Mouse (Mus musculus) lung, adult 18-20 months (tissue): ENCODE data around the gene Olfr1441.
A peak's percentile ranks its signal among the peaks of the same experiment; 100 is the strongest.

Source experiments
- DNase-seq, 2 experiments: peaks; one replicate each; pipeline ENCODE4 v3.0.0; 2022; ENCODE audit warnings: mixed read lengths in 2 of 2

The Olfr1441 gene

DNA sequence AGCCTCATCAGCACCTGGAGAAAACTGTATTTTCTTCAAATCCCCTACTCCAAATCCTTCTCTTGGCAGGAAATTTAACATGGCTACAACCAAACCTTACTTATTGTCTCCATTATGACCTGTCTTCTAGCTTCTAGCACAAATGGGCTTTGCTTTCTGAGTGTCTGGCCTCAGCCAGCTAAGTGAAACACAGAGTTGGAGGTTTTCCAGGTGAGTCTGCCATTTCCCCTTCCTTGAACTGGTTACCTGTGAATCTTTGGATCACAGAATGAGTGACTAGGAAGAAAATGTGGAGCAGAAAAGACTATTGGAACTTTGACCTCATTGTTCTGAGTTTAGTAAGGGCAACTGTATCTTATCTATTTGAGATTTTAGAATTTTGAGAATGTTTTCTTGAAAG lies at the start of gene Olfr1441:
TSS of gene Olfr1441 (plus strand) at position 73 of the 400 bp plus-strand sequence.
- no peak for DNase-seq

DNA sequence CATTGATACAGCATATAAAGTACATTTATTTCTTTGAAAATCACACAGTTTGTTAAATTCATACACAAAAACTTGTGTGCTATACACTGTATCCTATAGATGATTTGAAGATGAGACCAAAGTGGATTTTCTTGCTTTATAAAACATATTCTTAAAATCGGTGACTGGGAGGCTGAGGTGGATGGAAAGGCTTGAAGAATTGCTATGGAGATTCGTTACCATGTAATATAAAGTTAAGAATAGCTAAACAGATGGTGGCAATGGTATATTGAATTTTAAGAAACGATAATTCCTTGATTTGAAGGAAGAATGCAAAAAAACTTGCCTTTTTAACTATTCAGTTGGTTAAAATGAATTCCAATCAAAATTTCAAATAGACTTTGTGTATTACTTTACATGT lies 44.2 kb upstream of the Olfr1441 start:
- DNase-seq, result no peak

DNA sequence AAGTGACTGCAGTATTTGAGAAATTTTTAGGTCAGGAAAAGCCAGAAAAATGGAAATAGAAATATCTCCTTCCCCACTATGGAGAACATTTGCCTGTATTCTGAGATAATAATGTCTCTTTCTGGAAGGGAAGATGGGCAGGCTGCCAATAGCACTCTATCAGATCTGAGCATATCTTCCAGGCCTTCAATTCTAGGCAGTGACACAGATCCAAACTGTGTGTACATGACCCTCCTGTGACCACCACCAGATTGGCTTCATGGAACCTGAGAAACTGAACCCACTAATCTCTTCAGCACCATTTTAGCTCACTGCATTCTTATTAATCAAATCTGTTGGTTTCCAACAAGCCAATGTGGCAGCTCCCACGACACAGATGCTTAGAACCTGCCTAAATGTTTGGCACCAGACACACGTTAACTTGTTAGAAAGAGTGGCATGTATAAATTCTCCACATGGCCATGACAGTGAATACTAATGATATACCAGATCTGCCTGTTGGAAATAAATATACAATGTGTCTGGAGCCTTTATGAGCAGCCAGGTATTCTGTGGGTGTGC lies 42.7 kb upstream of the Olfr1441 start:
- DNase-seq, result no peak

DNA sequence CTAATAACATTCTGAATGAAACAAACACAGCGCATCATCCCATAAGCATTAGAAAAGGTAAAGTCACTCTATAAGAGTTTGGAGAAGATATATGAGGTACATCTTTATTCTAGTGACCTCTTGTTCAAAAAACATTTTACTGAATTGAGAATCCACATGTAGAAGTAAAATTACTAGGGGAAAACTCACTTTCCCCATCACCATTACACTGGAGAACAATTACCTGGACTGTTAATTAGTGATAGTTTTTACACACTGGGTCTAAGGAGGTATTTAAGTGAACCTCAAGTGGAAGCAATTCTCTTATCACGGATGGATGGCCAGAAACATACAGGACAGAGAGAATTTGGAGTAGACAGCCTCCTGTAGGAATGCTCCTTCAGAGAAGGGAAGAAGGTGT lies 30.3 kb upstream of the Olfr1441 start, which contains the start of gene Olfr1440:
TSS of gene Olfr1440 (plus strand) at position 301 of the 400 bp plus-strand sequence.
- no peak for DNase-seq

DNA sequence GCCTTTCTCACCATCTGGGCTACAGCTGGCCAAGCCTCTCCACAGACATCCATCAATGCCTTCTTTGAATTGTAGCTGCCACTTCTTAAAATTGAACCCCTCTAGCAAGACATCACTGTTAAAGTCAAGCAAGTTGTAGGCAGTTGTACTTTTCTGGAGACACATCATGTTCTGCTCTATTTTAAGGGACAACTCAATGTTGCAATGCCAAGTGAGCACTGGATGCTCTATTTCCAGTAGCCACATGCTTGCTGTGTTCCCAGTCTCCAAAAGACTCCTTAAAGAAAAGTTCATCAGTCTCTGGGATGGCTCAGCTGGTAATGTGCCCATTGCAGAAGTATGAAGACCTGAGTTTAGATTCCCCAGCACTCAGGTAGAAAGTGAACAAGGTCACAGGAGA lies 3.5 kb upstream of the Olfr1441 start:
- DNase-seq, result no peak

DNA sequence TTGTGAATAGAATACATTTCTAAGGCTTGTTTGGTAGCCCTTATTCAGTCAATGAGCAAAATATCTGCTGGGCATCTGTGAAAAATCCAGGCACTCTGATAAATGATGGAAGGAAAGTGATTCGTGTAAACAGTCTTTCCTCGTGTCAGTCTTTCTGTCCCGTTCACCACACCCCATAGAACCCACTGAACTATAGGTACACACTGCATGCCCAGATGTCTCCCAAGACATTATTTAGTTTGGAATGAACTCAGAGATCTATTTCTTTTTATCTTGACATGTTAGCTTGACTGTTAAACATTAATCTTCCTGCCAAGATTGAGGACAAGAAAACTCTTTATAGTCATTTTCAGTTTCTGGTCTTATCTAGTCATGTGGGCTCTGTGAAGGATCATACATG lies 1.1 kb downstream of the Olfr1441 start:
- DNase-seq, result no peak

DNA sequence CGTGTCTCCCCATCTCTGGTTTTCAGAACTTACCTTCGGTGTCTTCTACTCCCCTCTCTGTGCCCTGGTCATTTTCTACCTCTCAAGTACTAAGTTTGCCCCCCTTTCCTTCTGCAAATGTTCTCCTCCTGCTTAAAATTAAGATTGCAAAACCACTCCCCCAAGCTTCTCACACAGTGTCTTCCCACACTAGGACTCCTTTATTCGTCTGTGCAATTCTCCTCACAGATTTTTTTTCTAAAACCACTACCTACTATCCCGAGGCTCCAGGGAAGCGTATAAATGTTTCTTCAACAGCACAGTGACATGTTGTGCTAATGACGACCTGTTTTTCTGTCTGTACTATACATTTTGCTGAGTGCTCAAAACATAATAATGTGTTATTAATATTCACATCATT lies 3.3 kb downstream of the Olfr1441 start:
- no peak for DNase-seq

DNA sequence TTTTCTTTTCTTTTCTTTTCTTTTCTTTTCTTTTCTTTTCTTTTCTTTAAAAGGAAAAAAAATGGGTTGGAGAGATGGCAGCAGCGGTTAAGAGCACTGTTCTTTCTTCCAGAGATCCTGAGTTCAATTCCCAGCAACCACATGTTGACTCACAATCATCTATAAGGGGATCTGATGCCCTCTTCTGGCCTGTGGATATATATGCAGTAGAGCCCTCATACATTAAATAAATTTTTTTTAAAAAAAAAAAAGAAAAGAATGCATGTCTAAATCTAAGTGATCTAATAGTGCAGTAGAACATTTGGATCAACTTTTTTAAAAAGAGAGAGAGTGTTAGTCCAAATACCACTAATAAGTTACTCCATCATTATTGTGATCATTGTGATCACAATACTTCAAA lies 4.4 kb downstream of the Olfr1441 start:
- DNase-seq, result no peak

DNA sequence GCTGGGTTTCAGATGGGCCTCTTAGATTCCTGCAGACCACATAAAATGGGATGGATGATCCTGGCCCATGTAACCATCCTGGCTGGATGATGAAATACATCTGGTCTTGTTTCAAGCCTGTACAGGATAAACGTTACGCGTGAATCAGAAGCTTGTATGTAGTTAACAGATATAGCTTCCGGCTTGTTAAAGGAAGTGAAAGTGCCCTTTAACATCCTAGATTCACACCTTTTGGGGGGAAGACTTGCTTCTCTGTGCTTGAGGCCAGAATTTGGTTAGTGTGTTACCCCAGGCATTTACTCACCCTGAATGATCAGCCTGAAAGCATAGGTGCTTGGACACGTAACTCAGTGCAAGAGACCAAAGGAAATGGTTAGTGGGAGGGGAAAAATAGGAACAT lies 9.9 kb downstream of the Olfr1441 start:
- DNase-seq, result no peak

DNA sequence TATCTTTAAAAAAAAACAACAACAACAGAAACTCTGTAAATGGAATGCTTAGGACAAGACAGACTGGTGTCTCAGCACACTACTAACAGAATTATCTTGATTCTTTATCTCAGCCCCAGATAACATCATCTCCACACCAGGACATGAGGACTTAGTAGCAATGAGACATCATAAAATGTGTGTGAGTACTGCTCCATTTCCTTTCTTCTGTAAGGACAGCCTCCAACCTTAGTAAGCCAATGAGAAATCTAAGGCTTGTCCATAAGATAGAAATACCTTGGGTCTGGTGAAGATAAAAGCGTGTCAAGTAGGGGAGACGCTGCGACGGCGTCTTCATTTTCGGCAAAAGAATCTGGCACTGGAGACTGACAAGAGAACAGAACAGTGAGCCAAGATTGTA lies 10.4 kb downstream of the Olfr1441 start, which contains the start of gene Pfpl:
TSS of gene Pfpl (plus strand) at position 301 of the 400 bp plus-strand sequence.
- no peak for DNase-seq

DNA sequence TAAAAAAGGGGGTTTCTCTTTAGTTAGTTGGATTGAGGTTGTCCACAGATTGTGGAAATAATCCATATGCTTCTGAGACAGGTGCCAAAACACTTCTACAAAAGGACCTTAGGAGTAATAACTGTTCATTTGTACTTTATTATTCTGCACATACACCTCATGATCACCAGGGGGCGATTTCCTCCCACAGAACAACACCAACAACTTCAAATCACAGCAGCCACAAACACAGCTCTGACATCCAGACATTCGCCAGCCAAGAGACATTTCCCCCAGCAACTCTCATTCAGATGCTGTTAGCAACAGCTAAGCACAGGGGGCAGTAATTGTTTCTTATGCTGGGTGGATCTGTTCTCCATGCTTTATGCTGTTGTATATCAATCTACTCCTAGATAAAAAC lies 15.8 kb downstream of the Olfr1441 start:
- DNase-seq, result peak; percentile 36 to 60

DNA sequence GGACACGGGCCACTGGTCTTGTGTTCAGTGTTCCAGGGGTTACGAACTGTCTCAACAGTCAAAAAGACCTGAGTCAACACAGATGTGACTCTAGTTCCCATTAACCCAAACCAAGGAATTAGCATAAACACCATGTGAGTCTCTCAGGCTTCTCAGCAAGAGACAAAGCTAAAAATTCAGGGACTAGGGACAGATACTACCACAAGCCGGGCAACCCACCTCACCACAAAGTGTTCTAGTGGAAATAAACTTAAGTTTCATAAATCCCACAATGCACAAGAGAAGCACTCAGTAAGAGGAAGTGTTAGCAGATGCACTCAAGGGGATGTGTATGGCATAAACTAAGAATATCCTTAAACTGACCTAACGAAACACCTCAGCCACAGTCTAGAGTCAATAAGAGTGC lies 17.8 kb downstream of the Olfr1441 start:
- peak; percentile 9 to 25 for DNase-seq

DNA sequence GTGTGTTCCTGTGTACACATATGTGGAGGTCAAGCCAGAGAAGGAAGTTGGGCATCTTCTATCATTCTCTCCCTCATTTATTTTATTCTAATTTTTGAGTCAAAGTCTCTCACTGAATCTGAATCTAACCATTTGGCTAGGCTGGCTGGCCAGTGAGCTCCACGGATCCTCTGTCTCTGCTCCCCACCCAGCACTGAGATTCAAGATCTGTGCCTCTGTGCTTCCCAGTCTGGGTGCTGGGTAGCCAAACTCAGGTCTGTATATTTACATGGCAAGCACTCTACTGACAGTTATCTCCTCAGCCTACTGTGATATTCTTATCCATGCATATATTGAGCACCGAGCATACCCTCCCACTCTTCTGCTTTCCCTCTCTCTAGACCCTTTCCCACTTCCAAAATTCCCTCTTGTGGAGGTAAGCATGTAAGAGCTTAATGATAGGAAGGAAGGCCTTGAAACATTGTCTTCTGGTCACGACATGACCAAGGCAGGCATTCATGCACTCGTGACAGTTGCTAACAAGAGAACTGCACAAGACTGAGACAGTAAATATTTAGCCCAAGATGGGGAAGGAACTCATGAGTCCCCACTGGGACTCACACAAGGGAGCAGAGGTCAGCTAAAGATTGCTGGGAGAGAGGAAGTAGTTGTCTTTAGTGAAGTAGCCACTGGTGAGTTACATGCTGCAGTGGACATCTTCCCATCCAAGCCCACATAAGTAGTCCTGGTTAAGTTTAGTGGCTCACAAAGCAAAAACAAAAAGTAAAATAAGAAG lies 18.7 kb downstream of the Olfr1441 start:
- DNase-seq, result peak in 1 of 2 experiments; percentile 13

DNA sequence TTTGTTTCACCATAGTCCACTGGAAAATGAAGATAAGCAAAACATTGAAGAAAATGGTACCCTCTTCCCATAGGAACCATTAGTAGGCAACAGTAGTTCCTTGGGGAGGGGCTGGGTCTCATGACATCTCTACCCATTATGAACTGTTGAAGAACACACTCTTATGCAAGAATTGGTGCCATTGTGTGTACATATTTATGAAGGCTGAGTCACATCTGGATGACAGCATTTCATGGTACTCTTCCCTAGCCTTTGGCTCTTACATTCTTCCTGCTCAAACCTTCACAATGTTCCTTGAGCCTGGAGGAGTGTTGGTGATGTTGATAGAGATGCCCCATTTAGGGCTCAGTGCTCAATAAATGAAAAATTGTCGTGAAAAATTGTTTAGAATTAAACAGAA lies 22.3 kb downstream of the Olfr1441 start:
- no peak for DNase-seq

DNA sequence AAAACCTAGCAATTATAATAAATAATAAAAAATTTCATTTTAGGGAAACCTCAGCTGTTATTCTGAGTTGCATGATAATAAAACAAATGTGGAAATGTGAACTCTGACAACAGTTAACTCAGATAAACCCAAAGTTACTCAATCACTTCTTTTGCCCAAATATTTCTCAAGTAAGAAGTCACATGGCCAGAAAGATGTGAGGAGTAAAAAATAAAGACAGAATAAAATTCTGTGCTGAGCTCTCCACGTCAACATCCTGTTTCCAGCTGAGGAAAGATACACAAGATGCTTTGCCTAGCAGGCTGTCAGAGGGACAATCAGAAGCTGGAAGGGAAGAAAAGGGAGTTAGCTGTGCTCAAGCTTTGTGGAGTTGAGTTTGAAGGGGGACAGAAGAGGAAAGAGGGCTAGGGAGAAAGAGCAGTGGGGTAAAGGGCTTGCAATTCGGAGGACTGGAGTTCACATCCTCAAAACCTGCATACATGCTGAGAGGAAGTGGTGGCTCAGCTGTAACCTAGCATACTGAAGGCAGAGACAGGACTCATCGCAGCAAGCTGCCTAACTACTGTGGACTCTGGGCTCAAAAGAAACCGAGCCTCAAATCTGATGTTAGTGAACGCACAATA lies 23.0 kb downstream of the Olfr1441 start:
- DNase-seq, result no peak

DNA sequence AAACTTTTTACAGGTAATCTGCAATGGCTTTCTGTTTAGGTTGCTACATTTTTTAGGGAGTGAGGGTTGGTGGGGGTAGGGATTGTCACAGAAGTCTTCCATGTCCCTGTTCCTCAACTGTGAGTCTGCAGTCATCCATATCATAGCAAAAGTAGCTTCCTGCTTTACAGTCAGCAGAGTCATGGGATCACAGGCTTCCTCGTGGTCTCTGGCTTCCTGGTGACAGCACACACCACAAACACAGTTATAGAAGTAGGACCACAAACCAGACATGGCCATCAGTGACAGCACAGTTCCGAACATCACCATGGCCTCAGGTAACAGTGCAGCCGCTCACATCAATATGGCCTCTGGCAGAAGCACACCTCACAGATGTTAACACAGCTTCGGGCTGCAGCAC lies 25.3 kb downstream of the Olfr1441 start:
- no peak for DNase-seq

DNA sequence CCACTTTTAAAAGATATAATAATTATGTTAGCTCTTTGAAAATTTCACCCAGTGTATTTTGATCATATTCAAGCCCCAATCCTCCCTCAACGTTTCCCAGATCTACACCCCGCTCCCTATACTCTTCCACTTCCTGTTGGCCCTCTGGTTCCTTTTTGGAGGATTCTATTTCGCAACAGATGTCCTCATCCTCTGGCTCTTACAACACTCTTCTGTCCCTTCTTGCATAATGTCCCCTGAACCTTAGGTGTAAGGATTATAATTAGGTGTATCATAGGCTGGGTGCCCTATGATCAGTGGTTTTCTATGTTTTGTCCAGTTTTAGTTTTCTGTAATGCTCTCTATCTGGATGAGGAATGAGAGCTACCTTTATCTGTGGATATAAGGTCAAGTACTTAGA lies 27.8 kb downstream of the Olfr1441 start:
- peak in 1 of 2 experiments; percentile 55 for DNase-seq

DNA sequence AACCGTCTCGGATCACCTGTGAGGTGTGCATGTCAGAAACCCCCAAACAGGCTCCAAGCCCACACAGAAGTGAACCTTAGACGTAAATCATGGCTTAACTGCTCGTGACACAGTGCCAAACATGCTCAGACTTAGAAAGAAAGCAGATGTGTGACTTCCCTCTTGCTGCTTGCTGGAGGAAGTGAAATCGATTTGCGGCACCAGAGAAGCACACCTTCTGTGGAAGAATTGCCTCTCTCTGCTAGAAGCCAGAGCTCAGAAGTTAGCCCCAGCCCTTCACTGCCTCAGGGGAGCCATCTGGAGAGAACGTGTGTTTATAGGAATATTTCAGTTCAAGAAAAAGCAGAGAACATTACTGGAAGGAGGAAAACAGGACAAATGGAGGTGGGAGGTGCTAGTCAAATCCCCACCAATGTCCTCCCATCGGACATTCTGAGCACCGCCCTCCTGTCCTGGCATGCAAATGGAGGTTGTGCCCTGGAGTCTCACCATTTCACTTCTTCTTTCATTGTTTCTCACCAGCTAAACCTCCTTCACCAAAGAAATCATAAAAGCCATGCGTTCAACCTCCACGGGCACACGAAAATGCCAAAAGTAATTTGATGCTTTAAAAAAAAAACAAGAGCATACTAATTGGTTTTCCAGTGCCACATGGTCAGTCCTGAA lies 40.3 kb downstream of the Olfr1441 start:
- DNase-seq, result no peak

DNA sequence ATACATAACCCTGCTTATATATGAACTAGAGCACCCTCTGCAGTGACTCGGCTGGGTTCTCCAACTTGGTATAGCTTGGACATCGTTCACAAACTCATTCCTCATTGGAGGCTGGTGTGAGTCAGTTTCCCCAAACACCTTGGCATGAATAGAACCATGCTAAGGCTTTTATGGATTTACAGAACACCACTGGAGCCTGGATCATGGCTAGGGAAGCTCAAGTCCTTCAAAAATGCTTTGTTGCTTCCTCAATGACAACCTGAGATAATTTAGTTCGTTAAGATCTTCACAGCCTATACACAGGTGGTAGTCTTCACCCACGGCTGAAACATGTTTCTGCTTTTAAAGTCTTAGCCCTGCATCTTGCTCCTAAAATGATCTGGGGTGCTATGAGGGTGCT lies 42.3 kb downstream of the Olfr1441 start:
- DNase-seq, result no peak

DNA sequence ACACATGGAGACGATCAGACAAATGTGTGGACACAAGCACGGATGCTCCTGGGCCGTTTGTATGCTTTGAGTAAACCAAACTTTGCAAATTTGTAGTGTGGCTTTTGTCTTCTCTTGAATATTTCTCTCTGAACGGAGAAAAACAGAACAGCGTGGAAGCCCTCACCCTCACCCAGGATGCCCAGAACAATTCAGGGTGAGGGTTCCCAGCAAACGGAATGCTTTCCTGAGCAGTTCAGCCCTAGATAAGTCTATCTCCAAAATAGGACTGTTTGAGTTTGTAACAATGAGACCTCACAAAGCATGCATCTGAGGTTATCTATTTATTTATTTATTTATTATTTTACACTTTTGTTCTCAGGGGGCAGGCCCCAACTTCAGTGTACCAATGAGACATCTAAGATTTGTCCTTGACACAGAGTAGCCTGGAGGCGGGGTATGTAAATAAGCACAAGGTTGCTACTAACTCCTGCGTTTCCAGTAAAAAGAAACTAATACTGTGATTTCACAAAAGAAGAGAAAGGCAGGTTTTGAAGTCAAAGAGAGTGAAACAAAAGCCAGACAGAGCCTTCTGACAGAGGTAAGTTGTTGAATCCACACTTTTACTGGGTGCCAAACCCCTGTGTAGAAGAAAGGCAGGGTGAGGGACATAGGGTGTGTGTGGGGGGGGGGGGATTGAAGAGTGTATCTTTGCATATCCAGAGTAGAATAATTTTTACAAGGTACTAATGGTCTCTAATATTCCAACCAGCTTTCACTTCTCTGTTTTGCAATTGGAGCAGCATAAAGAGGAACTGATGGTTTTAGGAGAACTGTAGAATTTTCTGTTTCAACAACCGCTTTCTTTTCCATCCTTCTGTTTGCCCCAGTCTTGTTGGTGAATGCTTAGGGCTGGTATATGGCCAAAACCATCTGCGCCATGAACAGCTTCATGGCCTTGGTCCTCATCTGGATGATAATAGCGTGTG lies 43.3 kb downstream of the Olfr1441 start, which contains the start of gene Mpeg1:
TSS of gene Mpeg1 (plus strand) at position 498 of the 968 bp plus-strand sequence.
- no peak for DNase-seq

DNA sequence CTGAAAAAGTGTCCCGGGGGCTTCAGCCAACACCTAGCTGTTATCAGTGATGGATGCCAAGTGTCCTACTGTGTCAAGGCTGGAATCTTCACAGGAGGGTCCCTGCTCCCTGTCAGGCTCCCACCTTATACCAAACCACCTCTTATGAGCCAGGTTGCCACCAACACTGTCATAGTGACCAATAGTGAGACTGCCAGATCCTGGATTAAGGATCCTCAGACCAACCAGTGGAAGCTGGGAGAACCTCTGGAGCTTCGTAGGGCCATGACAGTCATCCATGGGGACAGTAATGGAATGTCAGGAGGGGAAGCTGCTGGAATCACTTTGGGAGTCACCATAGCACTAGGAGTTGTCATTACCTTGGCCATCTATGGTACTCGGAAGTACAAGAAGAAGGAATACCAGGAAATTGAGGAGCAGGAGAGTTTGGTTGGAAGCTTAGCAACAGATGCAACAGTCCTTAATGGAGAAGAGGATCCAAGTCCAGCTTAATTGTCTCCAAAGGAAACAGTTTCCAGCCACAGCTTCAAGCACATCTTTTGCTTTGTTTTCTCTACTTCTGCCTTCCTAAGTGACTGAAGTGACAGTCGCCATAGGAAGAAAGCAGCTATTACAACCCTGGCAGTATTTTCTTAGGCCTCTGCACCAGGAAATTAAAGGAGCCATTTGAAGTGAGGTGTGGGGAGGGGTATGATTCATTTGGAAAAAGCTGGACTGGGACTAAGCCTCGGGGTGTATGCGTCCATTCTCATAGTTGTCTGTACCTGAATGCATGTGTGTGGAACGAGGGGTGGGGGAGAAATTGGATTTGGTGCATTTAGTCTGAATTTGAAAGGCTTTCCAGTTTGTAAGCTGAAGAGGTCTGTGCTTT lies 45.9 kb downstream of the Olfr1441 start:
- no peak for DNase-seq
